Mouse (Mus musculus): ENCODE results near the gene Reep6.
"Not testable (repeated sequence)": the region's sequence is repeated elsewhere in the genome, so short reads cannot be mapped to it uniquely, and the experiment has no call there.

The Reep6 gene

DNA sequence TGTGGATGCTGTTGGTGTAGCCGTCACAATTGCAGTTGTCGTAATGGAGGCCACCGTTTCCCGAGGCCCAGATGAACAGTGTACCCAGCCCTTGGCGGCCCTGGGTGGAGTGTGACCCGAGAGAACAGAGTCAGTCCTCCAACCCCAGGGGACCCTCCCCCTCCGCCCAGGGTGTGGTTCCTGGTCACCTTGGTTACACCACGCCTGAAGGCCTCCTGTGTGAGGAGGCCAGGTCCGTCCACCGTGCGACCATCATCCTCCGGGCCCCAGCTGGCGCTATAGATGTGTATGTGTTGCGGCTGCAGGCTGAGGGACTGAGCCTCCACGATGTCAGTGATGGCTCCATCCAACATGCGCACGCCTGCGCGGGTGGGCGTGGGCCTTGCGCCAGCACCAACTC lies 4.7 kb upstream of the Reep6 start:
- no peak for DNase-seq (ENCODE audit: low read depth, low spot score)

DNA sequence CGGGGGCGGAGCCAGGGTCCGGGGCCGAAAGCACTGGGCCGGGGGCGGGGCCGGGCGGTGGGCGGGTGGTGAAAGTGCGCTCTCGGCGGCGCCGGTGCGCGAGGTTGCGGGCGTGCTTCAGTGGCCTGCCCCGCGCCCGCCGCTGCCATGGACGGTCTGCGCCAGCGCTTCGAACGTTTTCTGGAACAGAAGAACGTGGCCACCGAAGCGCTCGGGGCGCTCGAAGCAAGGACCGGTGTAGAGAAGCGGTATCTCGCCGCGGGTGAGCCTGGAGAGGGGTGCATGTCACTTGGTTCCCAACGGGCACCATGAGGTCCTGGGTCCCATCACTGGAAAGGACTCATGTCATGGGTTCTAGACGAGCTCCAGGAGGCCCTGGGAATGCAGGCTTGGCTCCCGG lies 331 bp downstream of the Reep6 start:
- no peak for DNase-seq (ENCODE audit: low read depth, low spot score)

DNA sequence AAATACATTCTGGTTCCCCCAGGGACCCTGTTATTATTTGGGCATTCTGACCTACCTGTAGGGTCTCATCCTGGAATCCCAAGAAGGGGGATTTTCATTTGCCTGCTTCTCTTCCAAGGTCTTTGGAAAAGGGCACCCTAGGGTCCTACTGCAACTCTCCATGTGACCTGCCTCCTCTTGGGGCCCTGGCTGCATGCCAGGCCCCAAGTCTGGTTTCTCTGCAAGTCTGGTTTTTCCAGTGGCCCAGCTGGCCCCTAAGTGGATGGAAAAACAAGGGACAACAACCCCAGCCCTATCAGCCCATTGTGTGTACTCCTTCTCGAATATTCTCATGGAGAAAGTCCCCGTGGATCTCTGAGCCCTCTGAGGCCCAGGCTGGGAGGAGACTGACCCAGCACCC lies 1.1 kb downstream of the Reep6 start:
- no peak for DNase-seq (ENCODE audit: low read depth, low spot score)

DNA sequence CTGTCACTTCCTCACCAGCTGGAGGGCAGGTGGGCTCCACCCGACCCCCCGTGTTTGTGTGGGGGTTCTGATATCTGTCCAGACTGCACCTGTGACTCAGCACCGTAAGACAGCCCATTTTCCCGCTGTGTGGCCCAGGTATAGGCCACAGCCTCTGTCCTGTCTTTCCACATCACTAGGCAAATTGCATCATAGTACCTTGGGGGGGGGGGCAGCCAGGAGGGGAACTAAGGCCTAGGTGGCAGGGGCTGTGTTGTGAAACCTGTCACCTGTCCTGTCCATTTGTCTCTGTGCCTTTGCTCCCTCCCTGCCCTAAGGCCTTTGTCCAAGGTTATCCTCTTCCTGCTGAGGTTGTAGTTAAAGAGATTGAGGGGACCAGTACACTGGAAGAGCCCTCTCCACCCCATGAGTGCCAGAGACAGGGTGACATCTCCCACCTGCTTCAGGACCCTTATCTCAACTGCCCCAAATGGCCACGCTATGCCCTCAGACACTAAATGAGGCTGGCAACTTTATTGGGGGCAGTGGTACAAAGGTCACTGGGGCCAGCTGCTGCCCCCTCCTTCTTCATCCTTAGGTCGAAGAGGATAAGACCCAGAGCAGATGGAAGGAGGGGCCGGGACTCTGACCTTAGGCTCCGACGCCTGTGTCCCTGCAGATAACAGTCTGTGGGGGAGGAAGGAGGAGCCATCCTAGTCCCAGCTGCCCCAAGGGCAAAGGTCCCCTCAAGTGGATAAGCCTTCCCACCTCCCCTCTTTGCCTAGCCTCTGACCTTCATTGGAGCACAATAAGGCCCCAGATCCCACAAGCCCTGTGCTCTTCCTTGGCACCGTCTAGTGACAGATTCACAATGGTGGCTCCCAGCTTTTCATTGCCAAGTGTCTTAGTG lies 2.1 kb downstream of the Reep6 start:
- DNase-seq (ENCODE audit: low read depth, low spot score): no peak

DNA sequence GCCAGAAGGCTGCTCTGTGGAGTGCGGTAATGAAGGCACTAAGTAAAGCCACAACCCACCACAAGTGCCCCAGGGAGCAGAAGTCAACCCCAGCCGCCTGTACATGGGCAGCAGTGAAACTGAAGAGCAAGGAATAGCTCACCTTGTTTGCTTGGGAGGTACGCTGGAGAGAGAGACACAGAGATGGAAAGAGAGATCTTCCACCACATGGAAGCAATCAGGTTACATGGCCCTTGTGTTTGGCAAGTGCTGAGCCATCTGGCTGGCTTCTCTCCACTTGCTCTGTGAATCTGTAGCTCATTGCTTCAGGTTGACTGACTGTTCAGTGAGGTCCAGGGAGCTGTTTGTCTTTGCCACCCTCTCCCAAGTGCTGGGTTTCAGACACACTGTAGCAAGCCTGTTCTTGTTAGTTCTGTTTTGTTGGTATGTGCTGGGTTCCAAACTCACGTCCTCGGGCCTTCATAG lies 2.8 kb downstream of the Reep6 start:
- no peak for DNase-seq (ENCODE audit: low read depth, low spot score)

DNA sequence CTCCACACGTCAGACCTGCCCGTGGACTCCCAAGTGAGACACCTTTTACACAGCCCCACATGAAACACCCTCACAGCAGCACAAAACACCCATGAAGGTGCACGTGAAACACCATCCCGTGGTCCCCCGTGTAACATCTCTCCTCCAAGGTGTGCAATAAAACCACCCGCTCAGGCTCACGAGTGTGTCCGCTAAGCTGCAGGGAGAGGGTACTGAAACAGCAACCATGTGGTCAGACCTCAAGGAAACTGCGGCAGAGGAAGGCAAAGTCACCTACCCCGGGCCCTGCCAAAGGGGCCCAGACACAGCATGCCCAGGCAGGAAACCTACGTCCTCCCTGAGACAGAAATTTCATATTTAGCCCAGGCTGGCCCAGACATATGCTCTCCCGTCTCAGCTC lies 6.5 kb downstream of the Reep6 start:
- DNase-seq (ENCODE audit: low read depth, low spot score): no peak

DNA sequence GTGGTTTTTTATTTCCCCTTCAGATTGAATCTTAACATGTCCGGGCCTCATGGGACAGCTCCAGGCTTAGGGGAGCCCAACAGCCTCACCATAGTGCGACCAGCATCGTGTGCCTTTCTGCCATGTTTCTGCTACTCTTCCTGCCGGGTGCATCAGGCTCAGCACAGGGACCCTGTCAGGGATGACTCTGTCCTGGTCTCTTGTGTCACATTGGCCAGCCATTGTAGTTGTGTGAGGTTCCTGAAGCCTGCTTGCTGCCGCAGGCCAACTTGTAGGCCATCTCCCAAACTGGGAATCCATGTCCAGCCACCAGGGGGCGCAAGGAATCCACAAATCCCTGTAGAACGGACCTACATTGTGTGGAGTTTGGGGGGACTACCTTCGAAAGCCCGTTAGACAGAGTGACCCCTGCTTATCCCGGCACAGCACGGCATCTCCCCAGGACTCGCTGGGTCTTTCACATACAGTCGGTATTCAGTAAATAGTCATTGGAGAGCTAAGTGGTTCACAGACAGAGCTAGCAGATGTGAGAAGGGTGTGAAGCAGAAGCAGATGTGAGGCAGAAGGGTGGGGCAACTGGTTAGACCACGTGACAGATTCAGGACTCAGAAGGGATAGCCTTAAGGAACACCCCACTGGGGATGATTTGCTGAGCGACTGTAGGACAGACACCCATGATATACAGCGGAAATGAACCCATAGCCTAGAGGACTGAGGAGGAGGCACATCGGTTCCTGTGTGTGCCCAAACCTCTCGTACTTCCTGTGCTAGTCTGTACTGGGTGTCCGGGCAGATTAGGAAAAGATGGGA lies 10.4 kb downstream of the Reep6 start:
- DNase-seq (ENCODE audit: low read depth, low spot score): peak; percentile 79

DNA sequence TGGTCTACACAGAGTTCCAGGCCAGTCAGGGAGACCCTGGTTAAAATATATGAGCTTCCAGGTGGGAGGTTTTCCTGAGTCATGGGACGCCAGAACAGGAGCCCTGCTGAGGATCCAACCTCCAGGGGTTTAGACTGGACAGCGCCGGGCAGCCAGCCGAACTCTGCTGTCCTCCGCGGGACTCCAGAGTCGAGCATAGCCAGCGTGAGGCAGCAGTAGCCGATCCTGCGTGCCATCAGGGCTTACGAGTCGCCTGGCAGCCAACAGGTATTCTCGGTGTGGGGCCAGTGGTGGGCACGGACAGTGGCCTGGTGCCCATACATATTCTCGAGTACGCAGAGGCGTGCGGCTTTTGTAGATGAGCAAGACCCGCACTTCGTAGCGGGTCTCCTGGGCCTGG lies 11.3 kb downstream of the Reep6 start:
- DNase-seq (ENCODE audit: low read depth, low spot score): no peak

DNA sequence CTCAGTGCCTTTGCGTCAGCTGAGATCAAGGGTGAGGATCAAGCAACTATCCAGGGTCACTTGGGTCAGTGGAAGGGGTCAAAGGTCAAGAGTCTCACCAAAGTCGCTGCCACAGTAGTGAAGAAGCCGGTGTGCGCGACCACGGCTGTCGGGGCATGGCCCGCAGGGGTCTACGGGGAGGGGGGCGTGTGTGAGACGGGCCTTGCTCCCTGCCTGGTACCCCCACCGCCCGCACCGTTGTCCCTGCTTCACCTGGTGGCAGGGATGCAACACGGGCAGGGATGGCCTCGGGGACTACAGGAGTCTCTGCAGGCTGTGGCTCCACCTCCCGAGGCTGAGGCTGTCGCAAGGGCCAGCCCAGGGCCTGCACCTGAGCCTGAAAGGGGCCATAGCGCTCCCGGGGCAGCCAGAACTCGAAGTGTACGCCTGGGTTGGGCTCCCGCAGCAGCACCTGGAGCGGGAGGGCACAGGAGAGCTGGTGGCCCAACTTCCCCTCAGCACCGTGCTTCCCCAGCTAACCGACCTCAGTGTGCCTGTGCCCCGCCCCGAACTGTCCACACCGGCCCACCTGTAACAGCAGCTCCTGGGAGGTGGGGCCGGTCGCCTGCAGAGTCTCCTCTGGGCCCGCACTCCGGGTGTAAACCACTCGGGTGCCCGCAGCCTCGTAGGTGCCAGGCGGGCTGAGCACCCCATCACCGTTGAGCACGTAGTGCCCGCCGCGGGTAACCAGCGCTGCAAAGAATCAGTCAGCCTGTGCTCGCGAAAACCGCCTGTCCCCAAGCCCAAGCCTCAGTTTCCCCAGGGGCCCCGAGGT lies 11.9 kb downstream of the Reep6 start:
- DNase-seq (ENCODE audit: low read depth, low spot score): no peak

DNA sequence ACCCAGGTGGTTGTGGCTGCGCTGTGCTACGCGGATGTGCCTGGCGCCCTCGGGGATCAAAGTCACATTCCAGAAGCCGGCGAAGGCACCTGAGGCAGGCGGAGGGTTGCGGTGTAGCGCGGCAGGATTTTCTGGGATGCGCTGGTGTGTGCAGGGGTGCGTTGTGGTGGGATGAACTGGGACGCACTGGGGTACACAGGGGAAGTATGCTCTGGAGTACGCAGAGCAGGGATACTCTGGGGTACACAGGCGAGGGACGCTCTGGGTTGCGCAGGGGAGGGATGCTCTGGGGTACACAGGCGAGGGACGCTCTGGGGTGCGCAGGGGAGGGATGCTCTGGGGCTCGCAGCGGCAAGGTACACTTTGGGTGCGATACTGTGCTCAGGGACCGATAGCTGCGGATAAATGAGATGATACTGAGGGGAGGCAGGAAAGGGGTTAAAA lies 12.6 kb downstream of the Reep6 start:
- DNase-seq (ENCODE audit: low read depth, low spot score): no peak

DNA sequence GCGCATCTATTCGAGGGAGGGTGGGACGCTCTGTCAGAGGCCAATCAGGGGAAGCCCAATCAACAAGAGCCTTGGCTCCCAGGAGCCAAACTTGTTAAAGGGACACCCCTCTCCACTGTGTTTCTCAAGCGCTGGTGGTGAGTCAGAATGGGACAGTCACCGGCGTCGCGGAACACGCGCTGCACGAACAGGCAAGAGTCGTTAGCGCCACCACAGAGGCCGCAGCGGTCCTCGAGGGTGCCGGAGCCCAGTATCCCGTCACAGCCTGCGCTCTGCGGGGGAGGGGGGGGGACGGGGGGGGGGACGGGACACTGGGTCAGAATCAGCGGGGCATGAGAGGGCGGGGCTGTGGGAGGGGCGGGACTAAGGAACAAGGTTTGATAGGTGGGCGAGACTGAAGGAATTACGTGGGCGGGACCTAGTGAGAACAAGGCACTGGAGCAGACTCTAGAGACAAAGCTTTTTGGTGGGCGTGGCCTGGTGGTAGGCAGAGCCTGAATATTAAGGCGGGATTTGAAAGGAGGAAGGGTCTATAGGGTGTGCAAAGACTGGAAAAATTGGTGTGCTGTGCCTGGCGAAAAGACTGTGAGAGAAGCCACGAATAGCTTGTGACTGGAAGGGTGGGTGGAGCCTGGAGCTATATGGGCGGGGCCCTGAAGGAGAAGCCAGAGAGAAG lies 13.1 kb downstream of the Reep6 start:
- DNase-seq (ENCODE audit: low read depth, low spot score): peak; percentile 62

DNA sequence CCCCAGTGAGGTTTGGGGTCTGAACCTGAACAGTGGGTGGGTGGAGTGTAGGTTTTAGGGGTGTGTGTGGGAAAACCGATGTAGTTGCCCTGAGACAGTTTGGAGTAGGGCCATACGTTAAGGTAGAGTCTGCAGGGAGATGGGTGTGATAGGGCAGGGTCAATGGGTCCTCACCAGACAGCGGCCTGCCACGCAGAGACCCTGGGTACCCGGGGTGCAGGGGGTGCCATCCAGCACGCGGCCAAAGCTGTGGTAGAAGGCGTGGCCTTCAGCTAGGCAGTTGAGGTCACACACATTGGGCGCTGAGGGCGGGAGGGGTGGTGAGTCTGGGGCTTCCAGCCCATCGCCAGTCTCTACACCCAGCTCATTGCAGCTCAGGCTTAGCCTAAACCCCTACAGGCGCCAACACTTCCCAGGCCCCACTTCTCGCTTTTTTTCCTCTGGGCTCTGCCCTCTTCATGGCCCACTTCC lies 13.7 kb downstream of the Reep6 start:
- DNase-seq (ENCODE audit: low read depth, low spot score): no peak

DNA sequence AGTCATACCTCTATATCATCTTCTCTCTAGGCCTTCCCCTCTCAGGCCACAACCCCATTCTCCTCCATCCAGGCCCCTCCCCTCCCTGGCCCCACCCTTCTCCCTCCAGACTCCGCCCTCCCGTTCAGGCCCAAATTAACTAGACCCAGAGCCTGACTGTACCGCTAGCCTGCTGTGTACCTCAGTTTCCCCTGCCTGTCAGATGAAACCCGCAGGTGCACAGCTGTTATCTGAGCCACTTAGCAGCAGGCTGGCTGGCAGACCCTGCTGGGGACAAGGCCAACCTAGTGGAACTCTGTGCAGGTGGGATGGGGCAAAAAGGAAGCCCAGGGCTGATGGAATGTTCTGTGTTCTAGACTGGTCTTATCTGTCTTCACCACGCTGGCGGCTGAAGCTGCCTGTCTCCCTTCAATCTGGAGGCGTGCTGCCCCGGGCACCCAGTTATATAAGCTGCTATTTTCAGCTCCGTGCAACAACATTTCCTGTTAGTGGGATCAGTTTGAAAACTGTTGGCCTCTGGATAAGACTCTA lies 14.4 kb downstream of the Reep6 start:
- DNase-seq (ENCODE audit: low read depth, low spot score): peak; percentile 86

DNA sequence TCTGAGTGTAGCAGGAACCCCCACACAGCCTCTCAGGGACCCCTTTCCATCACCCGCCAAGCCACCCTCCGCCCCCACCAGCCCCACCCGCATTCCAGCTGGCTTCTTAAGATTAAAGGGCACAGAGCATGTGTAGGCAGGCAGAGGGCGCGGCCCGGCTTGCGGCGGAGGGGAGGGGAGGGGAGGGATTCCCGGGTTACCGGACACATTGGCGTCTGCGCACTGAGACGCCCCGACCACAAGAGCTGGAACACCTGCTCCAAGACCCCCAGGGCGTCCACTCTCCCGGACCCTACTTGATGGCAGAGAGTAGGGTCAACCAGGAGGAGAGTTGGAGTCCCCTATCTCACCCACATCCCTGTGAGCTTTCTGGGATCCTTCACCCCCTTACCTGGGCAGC lies 15.4 kb downstream of the Reep6 start:
- DNase-seq (ENCODE audit: low read depth, low spot score): no peak

DNA sequence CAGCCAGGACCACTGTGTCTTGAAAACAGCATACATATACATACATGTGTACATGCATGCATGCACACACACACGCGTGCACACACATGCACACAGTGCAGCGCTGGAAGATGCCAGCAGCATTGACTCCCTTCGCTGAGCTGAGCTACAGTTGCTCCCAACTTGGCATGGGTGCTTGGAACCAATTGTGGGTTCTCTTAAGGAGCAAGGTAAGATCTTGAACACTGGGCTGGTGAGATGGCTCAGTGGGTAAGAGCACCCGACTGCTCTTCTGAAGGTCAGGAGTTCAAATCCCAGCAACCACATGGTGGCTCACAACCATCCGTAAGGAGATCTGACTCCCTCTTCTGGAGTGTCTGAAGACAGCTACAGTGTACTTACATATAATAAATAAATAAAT lies 16.2 kb downstream of the Reep6 start:
- DNase-seq (ENCODE audit: low read depth, low spot score): not testable (repeated sequence)

DNA sequence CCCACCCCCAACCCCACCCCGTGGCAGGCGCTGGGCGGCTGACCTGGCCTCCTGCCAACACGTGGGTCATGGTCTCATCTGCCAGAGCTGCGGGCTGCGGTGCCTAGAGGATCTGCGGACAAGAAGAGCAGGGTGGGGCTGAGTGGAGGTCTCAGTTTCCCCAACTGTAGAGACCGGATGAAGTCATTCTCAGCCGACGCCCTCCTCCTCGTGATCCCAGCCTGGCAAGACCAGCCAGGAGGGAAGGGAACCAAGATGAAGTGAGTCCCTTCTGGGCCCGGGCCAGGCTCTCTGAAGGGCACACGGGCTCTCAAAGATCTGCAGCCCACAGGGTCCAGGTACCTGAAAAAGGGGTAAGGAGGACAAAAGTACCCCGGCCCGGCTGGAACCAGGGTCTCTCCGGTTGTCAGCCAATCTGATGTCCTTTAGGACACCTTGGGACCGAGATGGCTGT lies 17.8 kb downstream of the Reep6 start:
- no peak for DNase-seq (ENCODE audit: low read depth, low spot score)

DNA sequence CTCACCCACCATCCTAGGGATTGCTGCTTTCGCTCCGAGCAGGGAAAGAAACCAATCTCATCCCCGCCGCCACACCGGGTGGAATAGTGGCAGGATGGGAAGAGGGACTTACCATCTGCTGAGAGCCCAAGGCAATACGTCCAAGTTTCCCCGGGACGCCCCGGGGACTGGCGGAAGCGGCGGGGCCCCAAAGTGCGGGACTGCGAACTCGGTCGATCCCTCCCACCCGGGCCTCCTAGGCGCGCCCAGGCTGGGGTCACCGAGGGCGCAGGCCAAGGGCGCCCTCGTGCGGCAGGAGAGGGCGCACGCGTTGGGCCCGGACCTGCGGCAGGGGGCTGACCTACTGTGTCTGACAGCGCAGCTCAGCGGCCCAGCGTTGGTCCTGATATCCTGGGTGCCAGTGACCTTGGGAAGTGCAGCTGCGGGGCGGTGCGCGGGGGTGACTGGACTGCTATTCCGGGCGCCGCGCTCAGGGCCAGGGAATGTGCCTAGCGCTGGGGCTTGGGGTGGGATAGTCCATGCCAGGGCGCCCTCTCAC lies 18.6 kb downstream of the Reep6 start, which contains the start of gene Adamtsl5:
TSS of gene Adamtsl5 (minus strand) at position 169 of the 538 bp plus-strand sequence.
- peak; percentile 82 for DNase-seq (ENCODE audit: low read depth, low spot score)

DNA sequence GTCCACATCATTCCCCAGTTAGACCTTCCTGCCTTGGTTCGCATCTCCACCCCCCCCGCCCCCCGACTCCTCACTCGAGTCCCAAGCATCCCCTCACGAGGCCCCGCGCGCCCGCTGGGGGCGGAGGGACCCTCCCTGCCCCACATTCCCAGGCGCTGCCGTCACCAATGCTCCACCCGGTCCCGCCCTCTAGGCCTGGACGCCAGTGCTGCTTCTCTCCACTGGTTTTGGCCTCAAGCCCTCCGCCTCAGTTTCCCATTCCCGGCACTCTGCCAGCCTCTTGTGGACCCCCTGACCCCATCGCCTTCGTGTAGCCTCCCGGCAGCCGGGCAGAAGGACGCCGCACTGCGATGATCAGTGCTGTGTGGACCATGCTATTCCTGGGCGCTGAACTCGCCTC lies 19.2 kb downstream of the Reep6 start:
- DNase-seq (ENCODE audit: low read depth, low spot score): no peak

DNA sequence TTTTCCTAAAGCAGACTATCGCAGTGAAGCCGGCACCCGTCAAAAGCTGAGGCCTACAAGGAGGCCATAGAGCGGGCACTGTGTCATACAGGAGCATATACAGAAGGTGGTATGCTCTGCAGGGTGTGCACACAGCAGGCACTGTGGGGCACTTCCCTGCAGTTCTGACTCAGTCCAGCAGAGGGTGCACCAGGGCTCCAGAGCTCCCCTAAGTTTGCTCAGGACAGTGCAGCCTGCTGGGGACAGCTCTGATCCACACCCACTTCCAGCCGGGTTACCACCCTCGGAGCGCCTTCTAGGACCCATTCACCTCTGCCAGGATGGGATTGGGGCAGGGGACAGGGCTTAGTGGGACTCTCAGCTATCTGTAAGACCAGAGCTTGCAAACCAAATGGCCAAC lies 20.5 kb downstream of the Reep6 start:
- DNase-seq (ENCODE audit: low read depth, low spot score): peak; percentile 71

DNA sequence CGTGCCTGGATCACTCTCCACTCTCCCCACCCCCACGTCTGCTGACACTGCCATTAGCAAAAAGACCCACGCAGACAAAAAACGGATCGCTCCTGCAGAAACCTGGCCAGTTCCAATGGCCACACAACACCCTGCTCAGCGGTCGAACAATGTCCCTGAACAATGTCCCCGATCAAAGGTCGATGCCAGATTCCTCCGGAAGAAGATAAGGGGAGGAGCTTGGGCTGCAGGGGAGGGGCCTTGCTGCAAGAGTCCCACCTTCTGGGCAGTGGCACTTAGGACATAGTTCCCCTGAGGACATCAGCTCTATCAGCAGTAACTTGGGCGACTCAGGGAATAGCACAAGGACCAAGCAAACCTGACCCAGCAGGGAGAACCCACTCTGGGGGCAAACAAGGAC lies 22.1 kb downstream of the Reep6 start:
- DNase-seq (ENCODE audit: low read depth, low spot score): no peak

Data from skeletal muscle tissue, adult 2 months (tissue).